Mouse (Mus musculus): ENCODE results near the gene Dusp6. TPM values are rescaled to one million over a fixed set of nuclear protein-coding genes. Genes with fewer than 3 reads are reported as not detected.

Dusp6 gene
- polyA plus RNA-seq, 1 experiment from 2014 or later, result 72.1 TPM

- ATAC-seq (ENCODE audit: low FRiP score, low read depth), result no peak
- Histone ChIP-seq H3K4me3 (peak overlapping the region; percentile 25), H3K4me2 (replicated peaks) (peak overlapping the region; percentile 57), H3K27me3 (no peaks in the 10 kb centered on the region), H3K9ac (no peak overlapping the region), H3K27ac (peak overlapping the region; percentile 80; the same call in 1 of the 2 replicates), H3K9me3 (no peaks in the 10 kb centered on the region), H3K4me1 (peaks cover 67% of the 10 kb centered on the region), H3K36me3 (peaks cover 3% of the 10 kb centered on the region; the same call in 1 of the 2 replicates)
- 39% methylated on average over 1 of the region's 1 CpGs for WGBS
These were observed 4.6 kb downstream of the Dusp6 start for GRCm38 (mm10) chr10:99267621-99268020.

DNA sequence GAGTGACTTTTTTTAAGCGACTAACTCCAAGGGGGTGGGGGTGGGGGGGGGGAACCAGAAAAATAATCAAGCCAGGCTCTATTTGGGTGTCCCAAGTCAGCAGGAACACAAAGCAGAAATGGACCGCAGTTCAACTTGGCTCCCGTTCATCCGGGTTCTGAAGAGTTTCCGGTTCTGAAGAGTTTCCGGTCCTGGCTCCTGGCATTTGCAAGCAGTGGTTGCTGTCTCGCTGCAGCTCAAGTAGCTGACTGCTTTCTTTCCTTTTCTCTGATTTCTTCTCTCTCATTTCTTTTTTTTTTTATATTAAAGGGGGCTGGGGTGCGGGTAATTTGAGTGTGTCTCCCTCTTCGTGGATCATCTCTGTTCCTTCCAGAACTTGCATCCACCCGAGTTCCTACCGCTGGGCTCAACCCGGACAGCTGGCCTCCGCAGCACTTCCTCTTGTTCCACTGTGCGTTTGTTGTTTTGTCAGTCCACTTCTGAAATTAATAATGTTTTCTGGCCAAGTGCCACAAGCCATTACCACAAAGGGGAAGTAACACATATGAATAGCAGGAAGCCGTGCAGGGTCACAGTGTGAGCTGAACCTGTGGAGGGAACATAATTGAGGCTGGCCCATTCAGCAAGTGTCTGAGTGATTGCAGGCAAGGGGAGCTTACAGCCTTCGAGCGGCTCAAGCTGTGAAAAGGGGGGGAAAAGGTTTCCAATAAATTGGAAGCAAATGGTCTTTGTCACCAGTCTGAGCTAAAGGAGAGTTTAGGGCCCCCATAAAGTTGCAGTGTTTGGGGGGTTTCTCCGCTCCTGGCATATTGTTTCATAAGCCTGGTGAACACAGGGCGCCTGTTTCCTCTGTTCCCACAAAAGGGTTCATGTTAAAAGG lies 5.6 kb downstream of the Dusp6 start:
- peak; percentile 86 for ATAC-seq (ENCODE audit: low FRiP score, low read depth)
- Histone ChIP-seq H3K4me2 (replicated peaks) (peak overlapping the region; percentile 57), H3K9me3 (no peaks in the 10 kb centered on the region), H3K36me3 (peaks cover 3% of the 10 kb centered on the region; the same call in 1 of the 2 replicates), H3K27ac (peak overlapping the region; percentile 80), H3K9ac (0 out of 2 replicates have a peak overlapping the region, but pooled peaks have one; percentile 13), H3K4me1 (peaks cover 67% of the 10 kb centered on the region), H3K27me3 (no peaks in the 10 kb centered on the region), H3K4me3 (peak overlapping the region; percentile 25)
- 9% methylated on average over 19 of the region's 19 CpGs for WGBS

DNA sequence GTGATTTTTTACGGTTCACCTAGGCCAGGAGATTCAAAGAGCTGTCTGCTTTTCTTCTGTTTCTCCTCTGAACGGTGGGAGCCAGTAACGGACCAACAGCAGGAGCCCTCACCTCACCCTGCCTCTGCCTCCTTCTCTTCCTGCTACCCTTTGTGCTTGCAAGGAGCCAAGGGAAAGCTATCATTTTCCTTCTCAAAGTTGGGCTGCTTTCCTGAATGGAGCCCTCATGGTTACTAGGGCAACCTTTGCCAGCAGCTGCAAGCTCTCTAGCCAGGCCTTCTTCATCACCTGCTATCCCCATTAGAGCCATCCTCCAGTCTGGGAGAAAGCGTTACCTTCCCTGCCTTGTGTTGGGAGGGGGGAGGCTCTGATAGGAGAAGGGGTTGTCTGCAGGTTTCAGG lies 6.3 kb downstream of the Dusp6 start:
- peak overlapping the region; percentile 57 for H3K4me2 ChIP-seq (replicated peaks)
- no peak overlapping the region for H3K4me3 ChIP-seq
- H3K4me1 ChIP-seq, result peaks cover 66% of the 10 kb centered on the region
- peak overlapping the region; percentile 80 for H3K27ac ChIP-seq
- WGBS, result 3% methylated on average over 4 of the region's 4 CpGs
- no peak; the same call in none of the 2 replicates for ATAC-seq (ENCODE audit: low FRiP score, low read depth)
- peaks cover 3% of the 10 kb centered on the region; the same call in 1 of the 2 replicates for H3K36me3 ChIP-seq
- H3K9ac ChIP-seq, result 0 out of 2 replicates have a peak overlapping the region, but pooled peaks have one; percentile 13
- no peaks in the 10 kb centered on the region for H3K9me3 ChIP-seq
- H3K27me3 ChIP-seq, result no peaks in the 10 kb centered on the region

GRCm38 (mm10) chr10:99269704-99270103 lies 6.7 kb downstream of the Dusp6 start:
- 34% methylated on average over 6 of the region's 6 CpGs for WGBS
- ATAC-seq (ENCODE audit: low FRiP score, low read depth), result no peak
- Histone ChIP-seq H3K4me2 (replicated peaks) (peak overlapping the region; percentile 57), H3K9ac (no peak overlapping the region), H3K27ac (peak overlapping the region; percentile 80; the same call in 1 of the 2 replicates), H3K4me3 (no peak overlapping the region), H3K9me3 (no peaks in the 10 kb centered on the region), H3K27me3 (no peaks in the 10 kb centered on the region), H3K36me3 (peaks cover 3% of the 10 kb centered on the region; the same call in 1 of the 2 replicates), H3K4me1 (peaks cover 62% of the 10 kb centered on the region)

GRCm38 (mm10) chr10:99270406-99270805 lies 7.4 kb downstream of the Dusp6 start:
- 12% methylated on average over 10 of the region's 10 CpGs for WGBS
- Histone ChIP-seq H3K9me3 (no peaks in the 10 kb centered on the region), H3K4me3 (no peak overlapping the region), H3K27me3 (no peaks in the 10 kb centered on the region), H3K36me3 (peaks cover 3% of the 10 kb centered on the region; the same call in 1 of the 2 replicates), H3K4me2 (replicated peaks) (0 out of 2 replicates have a peak overlapping the region, but pooled peaks have one; percentile 9), H3K27ac (no peak overlapping the region; the same call in 1 of the 2 replicates), H3K9ac (no peak overlapping the region), H3K4me1 (peaks cover 55% of the 10 kb centered on the region)
- ATAC-seq (ENCODE audit: low FRiP score, low read depth), result no peak

DNA sequence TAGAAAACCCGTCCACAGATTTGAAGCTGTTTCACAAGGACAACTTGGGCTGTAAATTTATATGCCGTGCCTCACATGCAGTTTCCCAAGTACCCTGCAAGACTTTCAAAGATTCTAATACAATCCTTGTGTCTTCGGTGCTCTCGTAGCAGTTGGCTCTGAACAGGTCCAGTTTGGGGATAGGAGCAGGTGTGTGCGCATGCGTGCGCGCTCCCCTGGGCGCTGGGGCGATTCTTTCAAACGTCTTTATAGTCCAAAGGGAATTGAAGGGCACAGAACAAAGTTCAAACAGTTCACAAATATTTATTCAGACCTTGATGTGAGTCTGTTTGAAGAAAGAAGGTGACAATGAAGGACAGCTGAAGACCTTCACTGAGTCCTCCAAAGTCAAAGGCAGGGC lies 8.0 kb downstream of the Dusp6 start:
- Histone ChIP-seq H3K4me3 (no peak overlapping the region), H3K27ac (peak overlapping the region; percentile 22; the same call in 1 of the 2 replicates), H3K9ac (no peak overlapping the region), H3K36me3 (peaks cover 3% of the 10 kb centered on the region; the same call in 1 of the 2 replicates), H3K4me2 (replicated peaks) (no peak overlapping the region), H3K4me1 (peaks cover 49% of the 10 kb centered on the region), H3K27me3 (no peaks in the 10 kb centered on the region), H3K9me3 (no peaks in the 10 kb centered on the region)
- ATAC-seq (ENCODE audit: low FRiP score, low read depth), result no peak
- WGBS, result 63% methylated on average over 11 of the region's 11 CpGs

DNA sequence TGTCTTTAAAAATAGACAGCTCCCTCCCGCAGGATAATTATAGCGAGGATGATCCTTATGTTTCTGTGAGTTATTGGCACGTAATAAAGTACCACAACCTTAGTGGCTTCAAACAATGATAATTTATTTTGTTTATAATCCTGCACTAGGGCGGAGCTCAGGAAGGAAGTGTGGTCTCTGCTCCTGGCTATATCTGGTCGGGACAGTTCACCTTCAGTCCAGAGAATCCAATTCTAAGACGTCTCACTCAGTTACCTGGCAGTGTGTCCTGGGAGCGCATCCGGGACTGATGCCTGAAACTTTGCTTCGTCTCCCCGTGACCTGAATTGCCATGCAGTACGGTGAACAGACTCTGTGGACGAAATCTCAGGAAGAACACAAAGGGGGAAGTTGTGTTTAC lies 10.0 kb downstream of the Dusp6 start:
- Histone ChIP-seq H3K36me3 (no peaks in the 10 kb centered on the region), H3K4me3 (no peak overlapping the region), H3K9ac (no peak overlapping the region), H3K4me1 (peaks cover 34% of the 10 kb centered on the region), H3K27ac (no peak overlapping the region), H3K9me3 (no peaks in the 10 kb centered on the region), H3K4me2 (replicated peaks) (no peak overlapping the region), H3K27me3 (no peaks in the 10 kb centered on the region)
- 78% methylated on average over 12 of the region's 12 CpGs for WGBS
- no peak for ATAC-seq (ENCODE audit: low FRiP score, low read depth)

- Histone ChIP-seq H3K9me3 (no peaks in the 10 kb centered on the region), H3K4me1 (peaks cover 18% of the 10 kb centered on the region), H3K27ac (no peak overlapping the region), H3K4me2 (replicated peaks) (no peak overlapping the region), H3K9ac (no peak overlapping the region), H3K36me3 (no peaks in the 10 kb centered on the region), H3K27me3 (no peaks in the 10 kb centered on the region), H3K4me3 (no peak overlapping the region)
- 88% methylated on average over 12 of the region's 12 CpGs for WGBS
- no peak for ATAC-seq (ENCODE audit: low FRiP score, low read depth)
These were observed 11.6 kb downstream of the Dusp6 start for GRCm38 (mm10) chr10:99274640-99275039.

DNA sequence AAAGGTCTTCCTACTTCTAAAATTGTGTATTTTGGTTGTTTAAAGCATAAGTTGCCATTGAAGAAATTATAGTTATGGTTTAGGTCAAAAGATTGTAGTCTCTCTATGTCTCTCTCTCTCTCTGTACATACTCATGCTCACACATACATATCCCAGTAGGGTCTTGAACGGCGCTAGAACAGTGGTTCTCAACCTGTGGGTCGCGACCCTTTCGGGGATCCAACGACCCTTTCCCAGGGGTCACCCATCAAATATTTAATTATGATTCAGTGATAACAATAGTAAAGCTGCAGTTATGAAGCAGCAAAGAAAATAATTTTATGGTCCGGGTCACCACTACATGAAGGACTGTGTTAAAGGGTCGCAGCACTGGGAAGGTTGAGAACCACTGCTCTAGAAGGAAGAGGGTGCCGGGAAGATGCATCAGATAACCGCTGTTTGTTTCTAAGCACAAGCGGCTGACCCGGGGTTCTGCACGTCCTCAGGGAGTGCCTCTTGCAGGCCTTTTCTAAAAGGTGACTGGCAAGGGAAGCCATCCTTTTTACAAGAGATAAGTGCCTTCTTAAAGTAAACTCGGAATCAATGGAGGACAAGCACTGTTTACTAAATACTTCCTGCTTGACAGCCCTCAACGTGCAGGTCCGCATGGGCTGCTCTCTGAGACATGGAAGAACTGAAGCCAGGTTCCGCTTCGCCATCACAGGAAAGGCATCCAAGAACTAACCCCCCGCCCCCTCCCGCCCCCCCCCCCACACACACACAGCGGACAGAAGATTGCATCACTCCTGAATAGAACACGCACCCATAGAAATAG lies 16.2 kb downstream of the Dusp6 start:
- no peak for ATAC-seq (ENCODE audit: low FRiP score, low read depth)
- no peaks in the 10 kb centered on the region for H3K36me3 ChIP-seq
- H3K9me3 ChIP-seq, result no peaks in the 10 kb centered on the region
- WGBS, result 77% methylated on average over 22 of the region's 22 CpGs
- no peaks in the 10 kb centered on the region for H3K27me3 ChIP-seq
- no peak overlapping the region for H3K9ac ChIP-seq
- no peak overlapping the region for H3K27ac ChIP-seq
- no peak overlapping the region for H3K4me3 ChIP-seq
- no peak overlapping the region for H3K4me2 ChIP-seq (replicated peaks)
- H3K4me1 ChIP-seq, result no peaks in the 10 kb centered on the region

- H3K27ac ChIP-seq, result no peak overlapping the region
- H3K4me1 ChIP-seq, result peaks cover 21% of the 10 kb centered on the region; the same call in 1 of the 2 replicates
- no peak overlapping the region for H3K4me3 ChIP-seq
These were observed 21.0 kb downstream of the Dusp6 start for GRCm38 (mm10) chr10:99283981-99284385.

GRCm38 (mm10) chr10:99284918-99285317 lies 21.9 kb downstream of the Dusp6 start:
- Histone ChIP-seq H3K9me3 (no peaks in the 10 kb centered on the region), H3K9ac (no peak overlapping the region), H3K4me3 (no peak overlapping the region), H3K27me3 (no peaks in the 10 kb centered on the region), H3K4me2 (replicated peaks) (no peak overlapping the region), H3K4me1 (peaks cover 21% of the 10 kb centered on the region; the same call in 1 of the 2 replicates), H3K36me3 (no peaks in the 10 kb centered on the region), H3K27ac (no peak overlapping the region)
- no peak for ATAC-seq (ENCODE audit: low FRiP score, low read depth)
- WGBS, result 55% methylated on average over 9 of the region's 9 CpGs

More at GRCm38 (mm10) chr10:99283981-99284385, 21.0 kb downstream of the Dusp6 start:
- Histone ChIP-seq H3K27me3 (no peaks in the 10 kb centered on the region), H3K36me3 (no peaks in the 10 kb centered on the region), H3K4me2 (replicated peaks) (no peak overlapping the region), H3K9ac (no peak overlapping the region), H3K9me3 (no peaks in the 10 kb centered on the region)
- ATAC-seq (ENCODE audit: low FRiP score, low read depth), result peak; percentile 19; the same call in 1 of the 2 replicates
- WGBS, result 84% methylated on average over 10 of the region's 10 CpGs

Data from limb, embryonic 13.5 days (tissue).